Comparison of ENCODE assay signal across 30 mouse cellular contexts in the genomic region with DNA sequence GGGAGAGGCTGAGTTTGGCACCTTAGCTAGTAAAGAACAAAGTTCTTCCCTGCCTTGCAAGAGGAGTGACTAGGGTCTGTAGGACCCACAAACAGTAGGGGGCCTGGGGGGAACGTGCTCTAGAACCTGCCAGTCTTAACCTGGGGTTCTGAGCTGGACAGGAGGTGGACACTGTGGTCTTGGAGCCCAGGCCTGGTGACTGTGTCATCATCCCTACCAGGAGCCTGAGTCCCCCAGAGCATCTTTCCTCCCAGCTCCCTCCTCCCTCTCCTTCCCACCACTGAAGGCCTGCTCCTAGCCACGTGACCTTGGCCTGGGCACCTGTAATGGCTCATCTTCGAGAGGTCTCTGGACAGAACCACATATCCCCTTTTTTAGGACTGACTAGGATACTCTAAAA. TPM values are rescaled to one million over a fixed set of nuclear protein-coding genes. Genes with fewer than 3 reads are reported as not detected.
DNase-seq lines count a peak whose midpoint lies in the region; ATAC-seq and TF ChIP-seq lines count a peak whose summit lies in the region.
"Had no signal": no experiment of that assay in that cellular context is flagged by ENCODE, and none has a peak within 500 bp of the region (broad histone marks: within the 10 kb centered on the region; RNA-seq: fewer than 3 reads in every experiment).

No protein-coding gene starts in this region.

- 0 out of 2 replicates have a peak overlapping the region, but pooled peaks have one; percentile 82 for H3K27ac ChIP-seq in liver, postnatal 0 days (ENCODE audit: low read depth)
- H3K27ac ChIP-seq in liver, embryonic 11.5 days (ENCODE audit: low read depth, low read length), result no peak overlapping the region
- H3K27ac ChIP-seq in bone marrow, adult 2 months (ENCODE audit: control insufficient read depth, insufficient read depth, low read depth, low read length, poor library complexity), result peak overlapping the region; percentile 92
- peak overlapping the region; percentile 97 for H3K27ac ChIP-seq in macrophage
- H3K27ac ChIP-seq: forebrain, embryonic 10.5 days; forebrain, embryonic 13.5 days; hindbrain, embryonic 12.5 days; hindbrain, embryonic 15.5 days had no signal

- DNase-seq in heart, adult 11 months, result peak; percentile 90
- DNase-seq in heart, postnatal 36 days, result no peak
- no peak for DNase-seq in liver, postnatal 0 days
- DNase-seq in liver, embryonic 11.5 days (ENCODE audit: low spot score), result no peak
- DNase-seq in natural killer cell, adult 2 months (ENCODE audit: low spot score in 2 of 2), result no peak
- DNase-seq: adrenal gland, postnatal 10 days; adrenal gland, postnatal 36 days; cerebellum, adult 18-20 months; cerebellum, adult 9-10 months; cerebellum, postnatal 14 days; gastrocnemius, postnatal 10 days; gastrocnemius, postnatal 36 days had no signal

- no peak overlapping the region for H3K4me3 ChIP-seq in liver, postnatal 0 days (ENCODE audit: low read depth, low read length)
- H3K4me3 ChIP-seq in liver, embryonic 11.5 days (ENCODE audit: low read depth, low read length), result no peak overlapping the region
- H3K4me3 ChIP-seq in bone marrow, adult 2 months (replicated peaks; ENCODE audit: control insufficient read depth, low read depth, low read length), result no peak overlapping the region
- H3K4me3 ChIP-seq in macrophage (ENCODE audit: inconsistent target), result no peak overlapping the region
- H3K4me3 ChIP-seq: forebrain, embryonic 10.5 days; forebrain, embryonic 13.5 days; hindbrain, embryonic 12.5 days; hindbrain, embryonic 15.5 days had no signal

- no peaks in the 10 kb centered on the region for H3K36me3 ChIP-seq in liver, postnatal 0 days (replicated peaks; ENCODE audit: insufficient read depth, low read length)
- H3K36me3 ChIP-seq in liver, embryonic 11.5 days (ENCODE audit: control insufficient read depth, insufficient read depth, low read length), result no peaks in the 10 kb centered on the region
- no peaks in the 10 kb centered on the region for H3K36me3 ChIP-seq in macrophage (ENCODE audit: inconsistent target)
- H3K36me3 ChIP-seq: forebrain, embryonic 10.5 days; hindbrain, embryonic 12.5 days; hindbrain, embryonic 15.5 days had no signal

- peaks cover 36% of the 10 kb centered on the region for H3K4me1 ChIP-seq in liver, postnatal 0 days (ENCODE audit: insufficient read depth)
- peaks cover 13% of the 10 kb centered on the region for H3K4me1 ChIP-seq in liver, embryonic 11.5 days (replicated peaks; ENCODE audit: control insufficient read depth, insufficient read depth, low read length)
- peaks cover 14% of the 10 kb centered on the region for H3K4me1 ChIP-seq in bone marrow, adult 2 months (ENCODE audit: control insufficient read depth, insufficient read depth, low read length)
- H3K4me1 ChIP-seq: forebrain, embryonic 10.5 days; forebrain, embryonic 13.5 days; hindbrain, embryonic 12.5 days; hindbrain, embryonic 15.5 days had no signal

- no peaks in the 10 kb centered on the region for H3K27me3 ChIP-seq in liver, postnatal 0 days (ENCODE audit: insufficient read depth, low read length)
- H3K27me3 ChIP-seq in liver, embryonic 11.5 days (replicated peaks; ENCODE audit: control insufficient read depth, insufficient read depth, low read length), result no peaks in the 10 kb centered on the region
- H3K27me3 ChIP-seq: forebrain, embryonic 13.5 days; hindbrain, embryonic 12.5 days; hindbrain, embryonic 15.5 days had no signal

- no peak for TF ChIP-seq EP300 in liver, postnatal 0 days (IDR thresholded peaks at IDR 0.05; ENCODE audit: low read depth)

- H3K4me2 ChIP-seq in liver, postnatal 0 days (ENCODE audit: low read depth, low read length), result no peak overlapping the region
- H3K4me2 ChIP-seq in liver, embryonic 11.5 days, result no peak overlapping the region
- H3K4me2 ChIP-seq: forebrain, embryonic 13.5 days; heart, embryonic 11.5 days; hindbrain, embryonic 12.5 days; hindbrain, embryonic 15.5 days had no signal

- intact Hi-C loops in heart, postnatal 36 days (cut with DNase I), result no loop called here

- TF ChIP-seq POLR2A in bone marrow, adult 2 months (IDR thresholded peaks at IDR 0.05; ENCODE audit: borderline replicate concordance, control insufficient read depth, low read depth, low read length), result no peak

- 90% methylated on average over 3 of the region's 3 CpGs for WGBS in liver, postnatal 0 days (ENCODE audit: insufficient replicate concordance)
- WGBS in liver, embryonic 11.5 days, result 83% methylated on average over 3 of the region's 3 CpGs
- 84% methylated on average over 3 of the region's 3 CpGs for WGBS in bone marrow, adult 2 months
- WGBS in macrophage (ENCODE audit: missing documents), result 90% methylated on average over 3 of the region's 3 CpGs

- H3K9ac ChIP-seq in liver, postnatal 0 days (replicated peaks), result no peak overlapping the region
- H3K9ac ChIP-seq in liver, embryonic 11.5 days (ENCODE audit: low read depth, low read length), result no peak overlapping the region
- H3K9ac ChIP-seq: forebrain, embryonic 13.5 days; hindbrain, embryonic 12.5 days; hindbrain, embryonic 15.5 days had no signal

- H3K9me3 ChIP-seq in liver, postnatal 0 days (ENCODE audit: low read length), result no peaks in the 10 kb centered on the region
- no peaks in the 10 kb centered on the region for H3K9me3 ChIP-seq in liver, embryonic 11.5 days (ENCODE audit: control insufficient read depth, low read length)
- H3K9me3 ChIP-seq: forebrain, embryonic 10.5 days; forebrain, embryonic 13.5 days; hindbrain, embryonic 12.5 days; hindbrain, embryonic 15.5 days had no signal

- TF ChIP-seq CTCF in liver, postnatal 0 days (IDR thresholded peaks at IDR 0.05; ENCODE audit: low read depth), result no peak
- TF ChIP-seq CTCF in bone marrow, adult 2 months (IDR thresholded peaks at IDR 0.05; ENCODE audit: control insufficient read depth, insufficient read depth, low read length), result no peak

- ATAC-seq in liver, postnatal 0 days, result no peak
- ATAC-seq in liver, embryonic 11.5 days (replicated peaks; ENCODE audit: low FRiP score), result no peak
- ATAC-seq: activated CD4-positive, CD25-positive, alpha-beta regulatory T cell, adult 4 months; forebrain, embryonic 13.5 days; forebrain, embryonic 16.5 days had no signal

- H3K79me2 ChIP-seq in macrophage (ENCODE audit: inconsistent target), result no peaks in the 10 kb centered on the region; the same call in 1 of the 2 replicates

RNA-seq across cellular contexts. Expression of a gene that starts 14.1 kb away (rescaled TPM):
- not detected for total RNA-seq in heart, postnatal 36 days (2021)
- polyA plus RNA-seq in liver, postnatal 0 days (2015; fragmentation: Nextera tagmentation; extraction: Ambion mirVana), result not detected in 2 replicates
- not detected in 2 replicates for polyA plus RNA-seq in liver, embryonic 11.5 days (2014; fragmentation: Nextera tagmentation; extraction: Ambion mirVana)
- polyA plus RNA-seq in bone marrow, adult 2 months (2011; ENCODE audit: insufficient read depth, insufficient read length, low replicate concordance, missing spikeins), result 1.2 TPM in 1 of 2 replicates, not detected in the other
- 10 to 100 TPM in 10 of 26 experiments, 1 to 10 TPM in 16; 2.1 to 25.4 (median 7.0) TPM for total RNA-seq in macrophage (2018; cell fraction: chromatin; rRNA removed)
- under 1 TPM in 16 of 26 experiments, not detected in 10; 0.07 to 0.44 (median 0.15) TPM for total RNA-seq in macrophage (2018; cell fraction: cytosol; rRNA removed)
- total RNA-seq in macrophage (2018; cell fraction: nucleus; rRNA removed), result 10 to 100 TPM in 2 of 26 experiments, 1 to 10 TPM in 21, under 1 TPM in 3; 0.52 to 18.4 (median 2.1) TPM
- 0.13 TPM in 1 of 3 replicates, not detected in the others for polyA plus RNA-seq in macrophage (2018)
- total RNA-seq: ES-E14; gastrocnemius, adult 18-20 months; gastrocnemius, postnatal 10 days; gastrocnemius, postnatal 36 days; granulocyte monocyte progenitor cell, adult 5-6 weeks; heart, adult 8-10 months; heart, postnatal 25 days had no signal
- polyA plus RNA-seq: embryonic facial prominence, embryonic 11.5 days; embryonic facial prominence, embryonic 14.5 days; forebrain, embryonic 10.5 days; forebrain, embryonic 13.5 days; heart, embryonic 11.5 days; heart, embryonic 14.5 days; heart, postnatal 0 days; hindbrain, embryonic 12.5 days had no signal

RNA-seq across cellular contexts. Expression of a gene that starts 45.7 kb away (rescaled TPM):
- total RNA-seq in heart, postnatal 36 days (2021), result 10 to 100 TPM; 13.3 to 15.3 TPM
- polyA plus RNA-seq in liver, postnatal 0 days (2015; fragmentation: Nextera tagmentation; extraction: Ambion mirVana), result 14.3 and 14.5 TPM in 2 replicates
- polyA plus RNA-seq in liver, embryonic 11.5 days (2014; fragmentation: Nextera tagmentation; extraction: Ambion mirVana), result 29.5 and 30.3 TPM in 2 replicates
- 25.7 and 55.0 TPM in 2 replicates for polyA plus RNA-seq in bone marrow, adult 2 months (2011; ENCODE audit: insufficient read depth, insufficient read length, low replicate concordance, missing spikeins)
- total RNA-seq in macrophage (2018; cell fraction: chromatin; rRNA removed), result 1,000 to 10,000 TPM in 1 of 26 experiments, 100 to 1,000 TPM in 25; 183 to 1,124 (median 419) TPM
- total RNA-seq in macrophage (2018; cell fraction: cytosol; rRNA removed), result 100 to 1,000 TPM; 261 to 438 (median 317) TPM
- total RNA-seq in macrophage (2018; cell fraction: nucleus; rRNA removed), result 1,000 to 10,000 TPM in 2 of 26 experiments, 100 to 1,000 TPM in 24; 284 to 1,133 (median 407) TPM
- 195 to 316 TPM (median 234 TPM) in 3 replicates for polyA plus RNA-seq in macrophage (2018)

RNA-seq across cellular contexts. Expression of a gene that starts 52.8 kb away (rescaled TPM):
- under 1 TPM; 0.30 to 0.61 TPM for total RNA-seq in heart, postnatal 36 days (2021)
- 3.2 and 3.5 TPM in 2 replicates for polyA plus RNA-seq in liver, postnatal 0 days (2015; fragmentation: Nextera tagmentation; extraction: Ambion mirVana)
- polyA plus RNA-seq in liver, embryonic 11.5 days (2014; fragmentation: Nextera tagmentation; extraction: Ambion mirVana), result 16.4 and 18.0 TPM in 2 replicates
- 16.5 and 29.8 TPM in 2 replicates for polyA plus RNA-seq in bone marrow, adult 2 months (2011; ENCODE audit: insufficient read depth, insufficient read length, low replicate concordance, missing spikeins)
- total RNA-seq in macrophage (2018; cell fraction: chromatin; rRNA removed), result 1 to 10 TPM in 14 of 26 experiments, under 1 TPM in 3, not detected in 9; 0.42 to 7.2 (median 1.2) TPM
- 1 to 10 TPM in 1 of 26 experiments, under 1 TPM in 19, not detected in 6; 0.03 to 1.3 (median 0.27) TPM for total RNA-seq in macrophage (2018; cell fraction: cytosol; rRNA removed)
- 1 to 10 TPM in 5 of 26 experiments, under 1 TPM in 17, not detected in 4; 0.12 to 3.1 (median 0.45) TPM for total RNA-seq in macrophage (2018; cell fraction: nucleus; rRNA removed)
- polyA plus RNA-seq in macrophage (2018), result 0.51 to 0.53 TPM in 2 of 3 replicates, not detected in the other
- total RNA-seq: gastrocnemius, adult 18-20 months; heart, adult 8-10 months; heart, postnatal 25 days had no signal
